Mouse (Mus musculus) gastrocnemius, adult 2 months (tissue): ENCODE data around the gene Aldoc. TPM values are rescaled to one million over a fixed set of nuclear protein-coding genes. Genes with fewer than 3 reads are reported as not detected.
A peak's percentile ranks its signal among the peaks of the same experiment; 100 is the strongest.

Source experiments
- DNase-seq: peaks from one replicate; pipeline ENCODE4 v3.0.0; 2022
- H3K27ac ChIP-seq: fragments of 200-600 bp; 2 replicates; pipeline ENCODE4 v1.8.1; 2022; ENCODE audit warnings: mild to moderate bottlenecking
- H3K4me3 ChIP-seq: fragments of 200-600 bp; 2 replicates; pipeline ENCODE4 v1.8.1; 2022; ENCODE audit warnings: mild to moderate bottlenecking, moderate library complexity
- CTCF ChIP-seq: fragments of 200-600 bp; IDR thresholded peaks from 2 replicates; pipeline ENCODE4 v1.8.1; 2022; ENCODE audit warnings: antibody characterized with exemption, mild to moderate bottlenecking, moderate library complexity
- intact Hi-C: fragments of 180-260 bp; cut with DNase I; formaldehyde crosslinking; loops from one replicate; pipeline ENCODE4 v1.15.1; 2025
- total RNA-seq, 2 experiments: library from RNA; stranded (reverse); gene quantifications; 2 replicates each; pipeline ENCODE4 v1.2.3; 2021

The Aldoc gene
- total RNA-seq, 2 experiments from 2014 or later = 1.6 to 2.7 TPM

GRCm38 (mm10) chr11:78354905-78355304 lies 32.1 kb downstream of the Aldoc start:
- DNase-seq = no peak
- H3K4me3 ChIP-seq = no peak overlapping the region
- TF ChIP-seq CTCF = no peak
- intact Hi-C loops = no loop called here
- no peak overlapping the region for H3K27ac ChIP-seq

GRCm38 (mm10) chr11:78355471-78356238 lies 32.9 kb downstream of the Aldoc start:
- TF ChIP-seq CTCF = peak; percentile 87
- Histone ChIP-seq H3K4me3 (no peak overlapping the region), H3K27ac (no peak overlapping the region)
- DNase-seq = peak; percentile 79
- intact Hi-C loops = no loop called here

GRCm38 (mm10) chr11:78358330-78359007 lies 35.7 kb downstream of the Aldoc start:
- intact Hi-C loops = no loop called here

GRCm38 (mm10) chr11:78360125-78360788 lies 37.5 kb downstream of the Aldoc start:
- Histone ChIP-seq H3K27ac (no peak overlapping the region), H3K4me3 (peak overlapping the region; percentile 65)
- intact Hi-C loops = loop anchor here (1.0 kb wide), 1 partner anchor 39 kb away; no protein-coding TSS in a partner anchor
- TF ChIP-seq CTCF = peak; percentile 76
- peak; percentile 77 for DNase-seq

More at GRCm38 (mm10) chr11:78358330-78359007, 35.7 kb downstream of the Aldoc start:
- H3K4me3 ChIP-seq = no peak overlapping the region
- DNase-seq = peak; percentile 46
- peak; percentile 75 for TF ChIP-seq CTCF
- H3K27ac ChIP-seq = no peak overlapping the region

GRCm38 (mm10) chr11:78360789-78361131 lies 38.0 kb downstream of the Aldoc start:
- Histone ChIP-seq H3K4me3 (no peak overlapping the region), H3K27ac (no peak overlapping the region)
- intact Hi-C loops = loop anchor here (1.0 kb wide), 1 partner anchor 39 kb away; no protein-coding TSS in a partner anchor
- DNase-seq = no peak
- TF ChIP-seq CTCF = no peak

- intact Hi-C loops = no loop called here
- Histone ChIP-seq H3K4me3 (no peak overlapping the region), H3K27ac (no peak overlapping the region)
- TF ChIP-seq CTCF = no peak
- no peak for DNase-seq
These were observed 40.7 kb downstream of the Aldoc start for GRCm38 (mm10) chr11:78363309-78364007.

GRCm38 (mm10) chr11:78364103-78364502 lies 41.3 kb downstream of the Aldoc start:
- Histone ChIP-seq H3K27ac (no peak overlapping the region), H3K4me3 (no peak overlapping the region)
- DNase-seq = peak; percentile 42
- no peak for TF ChIP-seq CTCF
- intact Hi-C loops = no loop called here

- no peak for TF ChIP-seq CTCF
- no peak overlapping the region for H3K4me3 ChIP-seq
- no peak for DNase-seq
- intact Hi-C loops = no loop called here
- no peak overlapping the region for H3K27ac ChIP-seq
These were observed 44.9 kb downstream of the Aldoc start for GRCm38 (mm10) chr11:78367456-78368225.

GRCm38 (mm10) chr11:78370389-78370788 lies 47.6 kb downstream of the Aldoc start:
- DNase-seq = no peak
- intact Hi-C loops = no loop called here
- TF ChIP-seq CTCF = no peak
- no peak overlapping the region for H3K27ac ChIP-seq
- H3K4me3 ChIP-seq = no peak overlapping the region

- no peak overlapping the region for H3K27ac ChIP-seq
- no peak for TF ChIP-seq CTCF
- H3K4me3 ChIP-seq = no peak overlapping the region
- intact Hi-C loops = no loop called here
- no peak for DNase-seq
These were observed 48.9 kb downstream of the Aldoc start for GRCm38 (mm10) chr11:78371711-78372110.

GRCm38 (mm10) chr11:78372166-78372565 lies 49.4 kb downstream of the Aldoc start:
- no peak for TF ChIP-seq CTCF
- Histone ChIP-seq H3K4me3 (no peak overlapping the region), H3K27ac (no peak overlapping the region)
- no peak for DNase-seq
- intact Hi-C loops = no loop called here

- TF ChIP-seq CTCF = no peak
- no peak overlapping the region for H3K4me3 ChIP-seq
- DNase-seq = peak; percentile 57
- H3K27ac ChIP-seq = no peak overlapping the region
- intact Hi-C loops = no loop called here
These were observed 49.8 kb downstream of the Aldoc start for GRCm38 (mm10) chr11:78372610-78373009.
